Mouse (Mus musculus): ENCODE measurements around the gene Slc6a13. TPM values are rescaled to one million over a fixed set of nuclear protein-coding genes. Genes with fewer than 3 reads are reported as not detected.

The Slc6a13 gene
- polyA plus RNA-seq (2015; fragmentation: Nextera tagmentation; extraction: Ambion mirVana): 2.3 and 3.2 TPM in 2 replicates

- Histone ChIP-seq H3K9me3 (no peaks in the 10 kb centered on the region), H3K27me3 (replicated peaks) (no peaks in the 10 kb centered on the region), H3K27ac (no peak within 1 kb of the TSS), H3K36me3 (no peaks in the 10 kb centered on the region), H3K9ac (no peak within 1 kb of the TSS), H3K4me1 (0 out of 2 replicates have a peak, but pooled peaks cover 7% of the 10 kb centered on the region), H3K4me2 (peak within 1 kb of the TSS; percentile 32), H3K4me3 (replicated peaks) (no peak within 1 kb of the TSS)
- WGBS: 2% methylated on average over 11 of the region's 11 CpGs
- ATAC-seq (ENCODE audit: insufficient read depth, low FRiP score, low read depth): peak; percentile 59; the same call in 1 of the 2 replicates
Measured at GRCm38 (mm10) chr6:121299954-121300353, at the start of gene Slc6a13. Gene Slc6a13, plus strand, starts transcription at chr6:121300227.

- no peak overlapping the region for H3K4me2 ChIP-seq
- ATAC-seq (ENCODE audit: insufficient read depth, low FRiP score, low read depth): no peak
- no peaks in the 10 kb centered on the region for H3K36me3 ChIP-seq
- H3K9ac ChIP-seq: no peak overlapping the region
- H3K27me3 ChIP-seq (replicated peaks): no peaks in the 10 kb centered on the region
- H3K4me1 ChIP-seq: no peaks in the 10 kb centered on the region
- no peak overlapping the region for H3K4me3 ChIP-seq (replicated peaks)
- no peak overlapping the region for H3K27ac ChIP-seq
- H3K9me3 ChIP-seq: no peaks in the 10 kb centered on the region
- 67% methylated on average over 1 of the region's 1 CpGs for WGBS
Measured at GRCm38 (mm10) chr6:121250406-121250805, 49.6 kb upstream of the Slc6a13 start.

- no peak overlapping the region for H3K4me2 ChIP-seq
- no peak for ATAC-seq (ENCODE audit: insufficient read depth, low FRiP score, low read depth)
Measured at GRCm38 (mm10) chr6:121251256-121251655, 48.8 kb upstream of the Slc6a13 start.

GRCm38 (mm10) chr6:121260548-121260947 is 39.5 kb upstream of the Slc6a13 start:
- no peak for ATAC-seq (ENCODE audit: insufficient read depth, low FRiP score, low read depth)
- Histone ChIP-seq H3K4me1 (no peaks in the 10 kb centered on the region), H3K36me3 (no peaks in the 10 kb centered on the region), H3K9me3 (no peaks in the 10 kb centered on the region), H3K27ac (no peak overlapping the region), H3K4me3 (replicated peaks) (no peak overlapping the region), H3K27me3 (replicated peaks) (no peaks in the 10 kb centered on the region), H3K4me2 (no peak overlapping the region), H3K9ac (no peak overlapping the region)
- 28% methylated on average over 9 of the region's 9 CpGs for WGBS

More at GRCm38 (mm10) chr6:121251256-121251655, 48.8 kb upstream of the Slc6a13 start:
- H3K9me3 ChIP-seq: no peaks in the 10 kb centered on the region
- no peak overlapping the region for H3K9ac ChIP-seq
- no peaks in the 10 kb centered on the region for H3K27me3 ChIP-seq (replicated peaks)
- WGBS: 73% methylated on average over 5 of the region's 5 CpGs
- no peaks in the 10 kb centered on the region for H3K36me3 ChIP-seq
- H3K27ac ChIP-seq: no peak overlapping the region
- no peaks in the 10 kb centered on the region for H3K4me1 ChIP-seq
- no peak overlapping the region for H3K4me3 ChIP-seq (replicated peaks)

GRCm38 (mm10) chr6:121261233-121261632 is 38.8 kb upstream of the Slc6a13 start:
- H3K9me3 ChIP-seq: no peaks in the 10 kb centered on the region
- WGBS: 71% methylated on average over 8 of the region's 8 CpGs
- H3K27me3 ChIP-seq (replicated peaks): no peaks in the 10 kb centered on the region
- ATAC-seq (ENCODE audit: insufficient read depth, low FRiP score, low read depth): no peak
- H3K4me1 ChIP-seq: no peaks in the 10 kb centered on the region
- no peak overlapping the region for H3K9ac ChIP-seq
- no peak overlapping the region for H3K4me3 ChIP-seq (replicated peaks)
- H3K36me3 ChIP-seq: no peaks in the 10 kb centered on the region
- no peak overlapping the region for H3K4me2 ChIP-seq
- H3K27ac ChIP-seq: no peak overlapping the region

GRCm38 (mm10) chr6:121262004-121262403 is 38.0 kb upstream of the Slc6a13 start:
- H3K4me3 ChIP-seq (replicated peaks): no peak overlapping the region
- no peaks in the 10 kb centered on the region for H3K27me3 ChIP-seq (replicated peaks)
- no peak overlapping the region for H3K27ac ChIP-seq
- 89% methylated on average over 10 of the region's 10 CpGs for WGBS
- no peaks in the 10 kb centered on the region for H3K4me1 ChIP-seq
- H3K36me3 ChIP-seq: no peaks in the 10 kb centered on the region
- ATAC-seq (ENCODE audit: insufficient read depth, low FRiP score, low read depth): no peak
- H3K9ac ChIP-seq: no peak overlapping the region
- no peak overlapping the region for H3K4me2 ChIP-seq
- no peaks in the 10 kb centered on the region for H3K9me3 ChIP-seq

- Histone ChIP-seq H3K4me1 (no peaks in the 10 kb centered on the region), H3K4me3 (replicated peaks) (no peak overlapping the region), H3K27me3 (replicated peaks) (no peaks in the 10 kb centered on the region), H3K36me3 (no peaks in the 10 kb centered on the region), H3K27ac (no peak overlapping the region), H3K4me2 (no peak overlapping the region), H3K9me3 (no peaks in the 10 kb centered on the region), H3K9ac (no peak overlapping the region)
- 91% methylated on average over 11 of the region's 11 CpGs for WGBS
- no peak for ATAC-seq (ENCODE audit: insufficient read depth, low FRiP score, low read depth)
Measured at GRCm38 (mm10) chr6:121262496-121262895, 37.5 kb upstream of the Slc6a13 start.

GRCm38 (mm10) chr6:121270156-121270555 is 29.9 kb upstream of the Slc6a13 start:
- 78% methylated on average over 6 of the region's 6 CpGs for WGBS
- no peaks in the 10 kb centered on the region for H3K27me3 ChIP-seq (replicated peaks)
- H3K9ac ChIP-seq: no peak overlapping the region
- H3K9me3 ChIP-seq: no peaks in the 10 kb centered on the region
- no peak overlapping the region for H3K4me3 ChIP-seq (replicated peaks)
- no peak overlapping the region for H3K27ac ChIP-seq
- H3K4me2 ChIP-seq: no peak overlapping the region
- no peaks in the 10 kb centered on the region for H3K36me3 ChIP-seq
- ATAC-seq (ENCODE audit: insufficient read depth, low FRiP score, low read depth): no peak
- no peaks in the 10 kb centered on the region for H3K4me1 ChIP-seq

- H3K36me3 ChIP-seq: no peaks in the 10 kb centered on the region
- peak overlapping the region; percentile 45; the same call in 1 of the 2 replicates for H3K4me3 ChIP-seq (replicated peaks)
- H3K9me3 ChIP-seq: no peaks in the 10 kb centered on the region
- ATAC-seq (ENCODE audit: insufficient read depth, low FRiP score, low read depth): no peak
- no peaks in the 10 kb centered on the region for H3K4me1 ChIP-seq
- 8% methylated on average over 4 of the region's 4 CpGs for WGBS
- H3K27ac ChIP-seq: no peak overlapping the region
- no peak overlapping the region for H3K4me2 ChIP-seq
- no peak overlapping the region for H3K9ac ChIP-seq
- H3K27me3 ChIP-seq (replicated peaks): no peaks in the 10 kb centered on the region; the same call in 1 of the 2 replicates
Measured at GRCm38 (mm10) chr6:121271707-121272074, 28.3 kb upstream of the Slc6a13 start.

GRCm38 (mm10) chr6:121272075-121272800 is 27.8 kb upstream of the Slc6a13 start:
- no peaks in the 10 kb centered on the region; the same call in 1 of the 2 replicates for H3K27me3 ChIP-seq (replicated peaks)
- no peaks in the 10 kb centered on the region for H3K36me3 ChIP-seq
- ATAC-seq (ENCODE audit: insufficient read depth, low FRiP score, low read depth): peak; percentile 86; the same call in 1 of the 2 replicates
- H3K4me3 ChIP-seq (replicated peaks): peak overlapping the region; percentile 45
- H3K27ac ChIP-seq: peak overlapping the region; percentile 74
- peak overlapping the region; percentile 63 for H3K4me2 ChIP-seq
- no peaks in the 10 kb centered on the region for H3K9me3 ChIP-seq
- H3K9ac ChIP-seq: no peak overlapping the region
- WGBS: 10% methylated on average over 17 of the region's 17 CpGs
- no peaks in the 10 kb centered on the region for H3K4me1 ChIP-seq

- no peak overlapping the region for H3K9ac ChIP-seq
- ATAC-seq (ENCODE audit: insufficient read depth, low FRiP score, low read depth): no peak
- H3K4me2 ChIP-seq: no peak overlapping the region
- H3K36me3 ChIP-seq: no peaks in the 10 kb centered on the region
- H3K27me3 ChIP-seq (replicated peaks): no peaks in the 10 kb centered on the region; the same call in 1 of the 2 replicates
- WGBS: 84% methylated on average over 3 of the region's 3 CpGs
- H3K4me1 ChIP-seq: no peaks in the 10 kb centered on the region
- H3K9me3 ChIP-seq: no peaks in the 10 kb centered on the region
- no peak overlapping the region for H3K27ac ChIP-seq
- no peak overlapping the region for H3K4me3 ChIP-seq (replicated peaks)
Measured at GRCm38 (mm10) chr6:121274356-121274755, 25.7 kb upstream of the Slc6a13 start.

- ATAC-seq (ENCODE audit: insufficient read depth, low FRiP score, low read depth): no peak
Measured at GRCm38 (mm10) chr6:121284132-121284531, 15.9 kb upstream of the Slc6a13 start.

More at GRCm38 (mm10) chr6:121284132-121284531, 15.9 kb upstream of the Slc6a13 start:
- Histone ChIP-seq H3K9me3 (no peaks in the 10 kb centered on the region), H3K4me2 (no peak overlapping the region), H3K4me1 (no peaks in the 10 kb centered on the region), H3K9ac (no peak overlapping the region), H3K27ac (no peak overlapping the region), H3K36me3 (no peaks in the 10 kb centered on the region), H3K27me3 (replicated peaks) (no peaks in the 10 kb centered on the region), H3K4me3 (replicated peaks) (no peak overlapping the region)
- 91% methylated on average over 5 of the region's 5 CpGs for WGBS

Data from stomach, embryonic 15.5 days (tissue).